Mouse (Mus musculus): Measurements from ENCODE around the gene Hormad2. TPM values are rescaled to one million over a fixed set of nuclear protein-coding genes. Genes with fewer than 3 reads are reported as not detected.

The Hormad2 gene
- total and polyA plus RNA-seq, 3 experiments, result 16.0 to 17.0 TPM; not detected in 1

DNA sequence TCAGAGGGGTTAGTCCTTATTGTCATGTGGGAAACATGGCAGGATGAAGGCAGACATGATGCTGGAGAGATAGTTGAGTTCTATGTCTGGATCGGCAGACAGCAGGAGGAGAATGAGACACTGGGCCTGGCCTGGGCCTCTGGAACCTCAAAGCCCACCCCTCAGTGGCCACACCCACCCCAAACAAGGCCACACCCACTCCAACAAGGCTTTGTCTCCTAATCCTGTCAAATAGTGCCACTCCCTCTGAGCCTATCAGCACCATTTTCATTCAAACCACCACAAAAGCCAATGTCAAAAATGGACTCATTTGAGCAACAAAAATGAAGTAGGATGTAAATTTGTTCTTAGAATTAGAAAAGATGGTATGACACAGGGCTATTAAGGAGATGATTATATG lies 23.3 kb upstream of the Hormad2 start:
- Histone ChIP-seq H3K4me1 (ENCODE audit: control insufficient read depth in 1 of 2, insufficient read depth in 2 of 2, low read length in 2 of 2) (no peaks in the 10 kb centered on the region), H3K4me3 (ENCODE audit: control insufficient read depth in 1 of 2, insufficient read depth in 1 of 2, low read depth in 2 of 2, low read length in 2 of 2) (no peak overlapping the region), H3K27ac (ENCODE audit: control insufficient read depth, low read depth, low read length) (no peak overlapping the region), H3K27me3 (ENCODE audit: control insufficient read depth in 1 of 2, insufficient read depth in 2 of 2, low read length in 2 of 2) (peaks cover 6 to 12% of the 10 kb centered on the region in 2 experiments), H3K9me3 (replicated peaks; ENCODE audit: insufficient read depth, low read length) (no peaks in the 10 kb centered on the region), H3K9ac (ENCODE audit: control insufficient read depth, low read depth, low read length, poor library complexity, severe bottlenecking) (no peak overlapping the region), H3K36me3 (ENCODE audit: control insufficient read depth in 1 of 2, insufficient read depth in 2 of 2, low read length in 2 of 2) (no peaks in the 10 kb centered on the region), H3K79me2 (ENCODE audit: control insufficient read depth, insufficient read depth, low read length, poor library complexity) (no peaks in the 10 kb centered on the region)
- no peak for TF ChIP-seq TCF12 (IDR thresholded peaks at IDR 0.05; ENCODE audit: low read depth, low read length)
- TF ChIP-seq ETS1 (IDR thresholded peaks at IDR 0.05; ENCODE audit: low read depth, low read length), result no peak
- TF ChIP-seq SMC3 (IDR thresholded peaks at IDR 0.05; ENCODE audit: low read depth, low read length), result no peak
- no peak for TF ChIP-seq MAZ (IDR thresholded peaks at IDR 0.05; ENCODE audit: low read depth, low read length)
- TF ChIP-seq JUND (IDR thresholded peaks at IDR 0.05; ENCODE audit: low read depth, low read length), result no peak
- TF ChIP-seq POLR2A (IDR thresholded peaks at IDR 0.05; ENCODE audit: control insufficient read depth in 1 of 2, insufficient read depth in 1 of 2, low read depth in 1 of 2, low read length in 2 of 2, poor library complexity in 1 of 2), result no peak
- no peak for TF ChIP-seq ZMIZ1 (IDR thresholded peaks at IDR 0.05; ENCODE audit: low read depth, low read length)
- TF ChIP-seq MEF2A (IDR thresholded peaks at IDR 0.05; ENCODE audit: extremely low read depth, insufficient replicate concordance, low read depth, low read length, poor library complexity, severe bottlenecking), result no peak
- no peak for TF ChIP-seq NELFE (IDR thresholded peaks at IDR 0.05; ENCODE audit: low read depth, low read length)
- no peak for TF ChIP-seq USF2 (IDR thresholded peaks at IDR 0.05; ENCODE audit: borderline replicate concordance in 1 of 2, insufficient read depth in 1 of 2, low read depth in 1 of 2, low read length in 2 of 2)
- no peak for TF ChIP-seq CHD1 (IDR thresholded peaks at IDR 0.05; ENCODE audit: low read depth, low read length)
- no peak for TF ChIP-seq RCOR1 (IDR thresholded peaks at IDR 0.05; ENCODE audit: low read depth, low read length)
- no peak for DNase-seq (ENCODE audit: low read depth, low spot score)

DNA sequence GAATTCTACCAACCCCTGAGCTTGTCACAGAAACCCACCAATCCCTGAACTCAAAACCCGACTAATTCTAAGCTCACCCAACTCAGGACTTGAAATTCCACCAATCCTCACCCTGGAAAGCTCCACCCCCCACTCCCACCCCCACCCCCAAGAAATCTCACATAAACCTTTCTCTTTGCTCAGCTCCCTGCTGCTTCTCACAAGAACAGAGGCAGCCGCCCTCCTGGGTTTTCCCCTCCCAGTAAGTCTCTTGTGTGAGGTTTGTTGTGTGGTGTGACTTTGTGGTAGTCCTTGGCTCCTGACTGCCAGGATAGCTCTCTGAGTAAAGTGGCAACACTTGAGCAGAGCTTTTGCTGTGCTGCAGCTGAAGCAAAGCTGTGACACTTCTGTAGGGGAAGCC lies 22.0 kb upstream of the Hormad2 start:
- TF ChIP-seq ZKSCAN1 (IDR thresholded peaks at IDR 0.05; ENCODE audit: low read depth, low read length) (no peak), RCOR1 (IDR thresholded peaks at IDR 0.05; ENCODE audit: low read depth, low read length) (no peak), POLR2A (IDR thresholded peaks at IDR 0.05; ENCODE audit: control insufficient read depth in 1 of 2, insufficient read depth in 1 of 2, low read depth in 1 of 2, low read length in 2 of 2, poor library complexity in 1 of 2) (no peak)
- Histone ChIP-seq H3K79me2 (ENCODE audit: control insufficient read depth, insufficient read depth, low read length, poor library complexity) (no peaks in the 10 kb centered on the region), H3K4me3 (ENCODE audit: control insufficient read depth in 1 of 2, insufficient read depth in 1 of 2, low read depth in 2 of 2, low read length in 2 of 2) (no peak overlapping the region), H3K9ac (ENCODE audit: control insufficient read depth, low read depth, low read length, poor library complexity, severe bottlenecking) (no peak overlapping the region), H3K9me3 (replicated peaks; ENCODE audit: insufficient read depth, low read length) (no peaks in the 10 kb centered on the region), H3K4me1 (ENCODE audit: control insufficient read depth in 1 of 2, insufficient read depth in 2 of 2, low read length in 2 of 2) (no peaks in the 10 kb centered on the region), H3K27me3 (ENCODE audit: control insufficient read depth in 1 of 2, insufficient read depth in 2 of 2, low read length in 2 of 2) (peaks cover 16 to 17% of the 10 kb centered on the region in 2 experiments), H3K36me3 (ENCODE audit: control insufficient read depth in 1 of 2, insufficient read depth in 2 of 2, low read length in 2 of 2) (no peaks in the 10 kb centered on the region), H3K27ac (ENCODE audit: control insufficient read depth, low read depth, low read length) (no peak overlapping the region)
- DNase-seq (ENCODE audit: low read depth, low spot score), result no peak

DNA sequence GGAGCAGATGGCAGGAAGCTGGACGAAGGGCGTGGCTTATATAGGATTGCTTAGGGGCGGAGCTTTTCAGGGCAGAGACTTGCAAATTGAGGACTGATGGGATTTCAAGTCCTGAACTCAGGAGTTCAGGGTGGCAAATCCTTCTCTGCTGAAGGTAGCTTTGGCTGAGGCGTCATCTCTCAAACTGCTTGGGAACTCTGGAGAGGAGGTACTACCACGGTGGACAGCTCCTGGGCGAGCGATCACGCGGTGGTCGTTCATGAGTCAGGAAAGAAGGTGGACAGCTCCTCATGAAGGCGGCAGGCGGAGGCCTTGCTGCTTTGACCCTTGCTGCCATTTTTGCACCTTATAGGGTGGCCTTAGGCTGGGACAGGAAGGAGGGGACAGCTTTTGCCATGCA lies 20.2 kb upstream of the Hormad2 start:
- TF ChIP-seq MAZ (IDR thresholded peaks at IDR 0.05; ENCODE audit: low read depth, low read length), result no peak
- no peak for TF ChIP-seq CHD1 (IDR thresholded peaks at IDR 0.05; ENCODE audit: low read depth, low read length)
- no peak for TF ChIP-seq GATA1 (IDR thresholded peaks at IDR 0.05; ENCODE audit: low read depth, low read length)
- TF ChIP-seq MYB (IDR thresholded peaks at IDR 0.05; ENCODE audit: low read depth, low read length), result no peak
- TF ChIP-seq ETS1 (IDR thresholded peaks at IDR 0.05; ENCODE audit: low read depth, low read length), result no peak
- no peak for TF ChIP-seq MAFK (IDR thresholded peaks at IDR 0.05; ENCODE audit: borderline replicate concordance, low read depth, low read length)
- no peak for TF ChIP-seq ZMIZ1 (IDR thresholded peaks at IDR 0.05; ENCODE audit: low read depth, low read length)
- peak; percentile 65; the same call in 1 of the 2 replicates for TF ChIP-seq SIN3A (IDR thresholded peaks at IDR 0.05; ENCODE audit: low read length)
- peak; percentile 64; the same call in 1 of the 2 replicates for TF ChIP-seq MXI1 (IDR thresholded peaks at IDR 0.05; ENCODE audit: low read depth, low read length)
- TF ChIP-seq NELFE (IDR thresholded peaks at IDR 0.05; ENCODE audit: low read depth, low read length), result no peak
- no peak for TF ChIP-seq ELF1 (IDR thresholded peaks at IDR 0.05; ENCODE audit: low read depth, low read length)
- no peak for TF ChIP-seq ZNF384 (IDR thresholded peaks at IDR 0.05; ENCODE audit: low read depth, low read length)
- no peaks in the 10 kb centered on the region for H3K4me1 ChIP-seq (ENCODE audit: control insufficient read depth in 1 of 2, insufficient read depth in 2 of 2, low read length in 2 of 2)
- H3K9me3 ChIP-seq (replicated peaks; ENCODE audit: insufficient read depth, low read length), result no peaks in the 10 kb centered on the region
- H3K79me2 ChIP-seq (ENCODE audit: control insufficient read depth, insufficient read depth, low read length, poor library complexity), result no peaks in the 10 kb centered on the region
- no peaks in the 10 kb centered on the region for H3K36me3 ChIP-seq (ENCODE audit: control insufficient read depth in 1 of 2, insufficient read depth in 2 of 2, low read length in 2 of 2)
- peak; percentile 36 for DNase-seq (ENCODE audit: low read depth, low spot score)
- no peak overlapping the region for H3K4me3 ChIP-seq (ENCODE audit: control insufficient read depth in 1 of 2, insufficient read depth in 1 of 2, low read depth in 2 of 2, low read length in 2 of 2)
- no peak overlapping the region for H3K27ac ChIP-seq (ENCODE audit: control insufficient read depth, low read depth, low read length)
- H3K27me3 ChIP-seq (ENCODE audit: control insufficient read depth in 1 of 2, insufficient read depth in 2 of 2, low read length in 2 of 2), result peaks cover 16 to 28% of the 10 kb centered on the region in 2 experiments
- H3K9ac ChIP-seq (ENCODE audit: control insufficient read depth, low read depth, low read length, poor library complexity, severe bottlenecking), result no peak overlapping the region
